Mouse (Mus musculus): Measurements from ENCODE around the gene Cntrob.

Gene Cntrob

DNA sequence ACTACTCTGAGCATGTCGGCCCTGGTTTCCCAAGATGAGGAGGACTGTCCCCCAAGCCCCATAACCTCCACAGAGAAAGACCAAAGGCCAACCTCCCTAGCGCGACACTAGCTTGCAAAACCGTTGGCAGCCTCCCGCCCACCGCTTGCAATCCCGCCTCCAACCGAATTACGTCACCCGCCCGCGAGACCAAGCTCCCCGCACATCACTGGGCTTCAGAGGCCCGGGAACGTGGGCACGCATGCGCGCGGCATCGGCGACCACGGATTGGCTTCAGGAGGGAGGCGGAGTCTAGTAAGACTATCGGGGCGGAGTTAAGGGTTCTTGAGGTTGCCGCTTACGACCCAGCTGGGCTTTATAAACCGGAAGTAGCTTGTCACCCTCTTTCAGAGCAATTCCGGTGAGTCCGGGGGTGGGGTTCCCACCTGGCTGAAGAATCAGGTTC is at the start of gene Cntrob, which contains the start of gene Trappc1:
Gene Cntrob (minus strand): TSS at position 109 of the 445 bp plus-strand sequence.
Gene Trappc1 (plus strand): TSS at position 314 of the 445 bp plus-strand sequence.
- DNase-seq (ENCODE audit: low spot score) = peak; percentile 95

DNA sequence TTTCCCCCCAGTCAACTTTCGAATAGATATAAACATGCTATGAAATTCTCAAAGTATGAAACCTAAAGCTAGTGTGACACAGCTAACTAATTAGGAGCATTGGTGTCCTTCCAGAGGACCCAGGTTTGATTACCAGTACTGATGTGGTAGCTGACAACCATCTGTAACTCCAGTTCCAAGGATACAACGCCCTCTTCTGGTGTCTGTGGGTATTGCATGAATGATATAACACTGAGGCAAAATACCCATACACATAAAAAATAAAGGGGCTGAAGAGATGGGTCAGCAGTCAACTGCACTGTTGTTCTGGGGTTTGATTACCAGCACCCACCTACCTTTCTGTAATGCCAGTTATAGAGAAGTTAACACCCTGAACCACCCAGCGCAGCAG is 49.2 kb upstream of the Cntrob start:
- no peak for DNase-seq (ENCODE audit: low spot score)

DNA sequence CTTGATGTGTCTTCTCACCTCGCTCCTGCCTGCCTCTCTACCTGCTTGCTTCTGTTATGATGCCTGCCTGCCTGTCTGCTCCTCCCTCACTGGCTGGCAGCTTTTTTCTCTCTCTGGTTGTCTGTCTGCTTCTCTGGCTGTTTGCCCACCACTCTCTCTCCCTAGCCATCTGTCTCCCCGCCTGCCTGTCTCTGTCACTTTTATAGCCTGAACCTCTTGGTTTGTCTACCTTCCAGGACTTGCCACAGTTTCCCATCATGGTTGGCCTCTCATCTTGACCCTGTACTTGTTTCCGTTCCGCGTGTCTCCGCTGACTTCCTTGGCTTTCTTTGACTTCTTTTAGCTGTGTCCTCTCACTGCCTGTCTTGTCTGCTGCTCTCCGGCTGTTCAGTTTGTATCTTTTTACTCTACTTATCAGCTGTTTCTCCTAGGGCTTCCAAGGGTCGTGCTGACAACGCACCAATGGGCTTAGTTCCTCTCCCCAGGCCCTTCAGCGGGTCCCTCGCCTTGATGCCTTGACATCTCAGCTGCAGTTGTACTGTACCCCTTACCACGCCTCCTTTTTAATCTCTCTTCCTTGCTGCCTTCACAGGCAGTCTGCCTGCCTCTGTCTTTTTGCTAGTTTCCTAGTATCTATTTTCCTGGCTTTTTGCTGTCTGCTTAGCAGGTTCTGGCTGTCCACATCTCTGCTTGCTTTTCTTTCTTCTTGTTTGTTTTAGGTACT is 48.6 kb upstream of the Cntrob start:
- peak; percentile 84 for DNase-seq (ENCODE audit: low spot score)

DNA sequence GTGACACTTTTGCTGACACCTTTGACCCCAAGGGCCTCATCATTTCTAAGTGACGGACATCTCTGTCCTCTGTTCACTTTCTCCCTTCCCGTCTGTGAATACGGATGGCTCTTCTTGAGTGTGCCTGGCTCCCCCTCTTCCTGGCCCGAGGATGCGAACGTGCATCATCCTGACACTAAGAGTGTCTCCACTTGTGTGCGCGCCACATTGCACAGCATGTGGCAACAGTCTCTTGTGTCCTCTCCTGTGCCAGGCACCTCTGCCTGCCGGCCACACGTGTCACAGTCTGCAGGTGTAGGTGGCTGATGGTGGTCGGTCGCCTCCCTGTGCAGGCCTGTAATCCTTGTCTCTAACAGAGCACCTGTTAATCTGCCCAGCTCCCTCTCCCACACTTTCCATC is 48.0 kb upstream of the Cntrob start:
- DNase-seq (ENCODE audit: low spot score) = no peak

DNA sequence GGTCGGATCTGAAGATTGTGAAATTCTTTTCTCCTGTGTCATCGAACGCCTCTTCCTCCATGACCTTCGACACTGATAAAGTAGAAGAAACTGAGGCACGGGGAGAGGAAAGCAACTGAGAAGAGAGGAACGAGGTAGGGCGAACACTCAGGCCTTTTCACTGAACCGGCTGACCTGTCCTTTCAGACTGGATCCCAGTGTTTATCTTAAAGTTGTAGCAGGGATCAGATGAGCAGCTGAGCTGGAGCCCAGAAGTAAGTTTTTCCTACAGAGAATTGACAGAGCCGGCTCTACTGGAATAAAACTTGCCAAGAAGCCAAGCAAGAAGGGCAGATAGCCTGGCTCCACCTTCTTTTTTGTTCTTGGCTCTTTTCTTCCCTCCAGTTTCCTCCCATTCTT is 47.2 kb upstream of the Cntrob start:
- DNase-seq (ENCODE audit: low spot score) = no peak

DNA sequence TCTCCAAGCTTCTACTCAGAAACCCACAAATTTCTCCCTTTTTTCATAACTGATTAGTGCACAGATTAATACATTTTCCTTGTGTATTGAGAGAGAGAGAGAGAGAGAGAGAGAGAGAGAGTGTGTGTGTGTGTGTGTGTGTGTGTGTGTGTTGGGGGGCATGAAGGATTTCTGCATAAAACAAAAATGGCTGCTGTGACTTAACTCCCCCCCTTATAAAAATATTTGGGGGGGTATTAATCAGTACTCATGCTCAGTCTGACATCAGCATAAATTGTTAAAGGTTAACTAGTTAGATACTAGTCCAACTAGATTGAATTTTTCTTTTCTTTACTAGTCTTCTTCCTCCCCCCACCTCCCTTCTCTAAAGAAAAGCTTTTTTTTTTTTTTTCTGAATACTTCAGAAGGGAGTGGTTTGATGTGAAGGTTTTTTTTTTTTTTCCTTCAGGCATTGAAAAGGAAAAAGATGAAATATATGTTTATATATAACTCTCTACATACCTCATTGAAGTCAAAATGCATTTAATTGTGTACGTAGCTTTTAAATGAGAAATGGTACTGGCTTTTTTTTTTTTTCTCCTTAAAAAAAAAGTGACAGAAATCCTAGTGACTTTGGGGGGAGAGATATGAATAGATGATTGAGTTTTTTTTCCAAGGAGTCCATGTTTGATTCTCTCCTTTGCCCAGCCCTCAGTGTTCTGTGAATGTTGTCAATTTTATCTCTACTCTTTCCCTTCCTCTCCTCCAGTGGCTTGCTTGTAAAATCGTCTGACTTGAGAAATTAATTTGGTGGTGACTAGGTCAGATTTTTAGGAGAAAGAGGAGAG is 46.6 kb upstream of the Cntrob start:
- DNase-seq (ENCODE audit: low spot score) = no peak

DNA sequence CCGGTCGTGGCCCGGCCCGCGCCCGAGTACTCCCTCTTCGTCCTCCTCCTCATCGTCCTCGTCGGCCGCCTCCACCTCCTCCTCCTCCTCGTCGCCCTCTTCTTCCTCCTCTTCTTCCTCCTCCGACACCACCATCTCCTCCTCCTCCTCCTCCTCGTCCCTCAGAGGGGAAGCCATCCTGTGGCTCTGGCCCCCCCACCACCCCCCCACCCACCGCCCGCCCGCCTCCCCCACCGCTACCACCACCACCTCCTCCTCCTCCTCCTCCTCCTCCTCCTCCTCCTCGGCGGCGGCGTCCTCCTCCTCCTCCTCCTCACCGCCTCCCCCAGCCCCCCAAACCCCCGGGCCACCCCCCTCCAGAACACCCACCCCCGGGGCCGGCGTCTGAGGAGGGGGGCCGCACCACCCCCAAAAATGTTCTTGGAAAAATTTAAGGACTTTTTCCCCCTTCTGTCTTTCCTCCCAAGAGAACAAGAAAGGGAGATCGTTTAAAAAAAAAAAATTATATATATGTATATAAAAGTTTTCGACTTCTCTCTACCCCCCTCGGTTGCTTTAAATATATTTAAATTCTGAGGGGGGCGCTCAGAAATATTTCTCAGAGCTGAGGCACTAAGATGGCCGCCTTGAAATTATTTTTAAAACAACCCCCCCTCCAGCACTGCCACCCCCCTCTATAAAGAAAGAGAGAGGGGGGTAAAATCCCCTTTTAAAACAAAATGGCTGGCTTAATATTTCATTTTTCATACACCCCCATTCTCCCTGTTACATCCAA is 45.8 kb upstream of the Cntrob start, which contains the start of gene Chd3:
Gene Chd3 (minus strand): TSS at position 192 of the 775 bp plus-strand sequence.
- no peak for DNase-seq (ENCODE audit: low spot score)

DNA sequence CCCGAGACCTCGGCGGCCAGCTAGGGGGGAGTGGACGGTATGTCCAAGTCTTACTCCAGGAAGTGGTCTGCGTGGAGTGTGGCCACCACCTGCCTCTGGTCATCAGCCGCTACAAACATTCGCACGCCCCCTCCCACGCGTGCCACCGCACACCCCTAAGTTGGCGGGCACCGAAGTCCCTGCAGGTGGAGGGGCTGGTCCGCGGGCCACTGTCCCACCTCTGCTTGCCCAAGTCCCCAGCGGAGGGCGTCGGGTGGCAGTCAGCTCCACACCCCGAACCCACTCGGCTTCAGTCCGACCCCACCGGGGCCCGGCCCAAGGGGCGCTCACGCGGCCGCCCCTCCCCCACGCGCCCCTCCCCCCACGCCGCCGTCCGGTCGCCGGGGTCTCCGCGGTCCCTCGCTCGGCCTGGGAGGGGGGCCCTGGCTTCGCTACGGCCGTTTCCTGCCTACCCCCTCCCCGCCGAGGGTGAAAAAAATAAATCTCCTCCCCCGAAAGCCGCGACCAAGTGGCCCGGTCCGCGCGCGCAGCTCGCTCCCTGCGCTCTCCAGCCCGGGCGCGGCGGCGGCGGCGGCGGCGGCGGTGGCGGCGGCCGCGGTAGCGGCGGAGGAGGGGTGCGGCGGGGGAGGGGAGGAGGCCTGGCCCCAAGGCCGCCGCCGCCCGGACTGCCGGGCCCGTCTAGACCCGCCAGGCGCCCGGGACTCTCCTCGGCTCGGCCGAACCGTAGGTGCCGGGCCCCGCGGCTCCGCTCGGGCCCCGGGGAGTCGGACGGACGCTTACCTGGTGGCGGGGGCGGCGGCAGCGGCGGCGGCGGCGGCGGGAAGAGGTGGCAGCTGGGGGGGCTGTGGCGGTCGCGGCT is 45.0 kb upstream of the Cntrob start:
- no peak for DNase-seq (ENCODE audit: low spot score)

DNA sequence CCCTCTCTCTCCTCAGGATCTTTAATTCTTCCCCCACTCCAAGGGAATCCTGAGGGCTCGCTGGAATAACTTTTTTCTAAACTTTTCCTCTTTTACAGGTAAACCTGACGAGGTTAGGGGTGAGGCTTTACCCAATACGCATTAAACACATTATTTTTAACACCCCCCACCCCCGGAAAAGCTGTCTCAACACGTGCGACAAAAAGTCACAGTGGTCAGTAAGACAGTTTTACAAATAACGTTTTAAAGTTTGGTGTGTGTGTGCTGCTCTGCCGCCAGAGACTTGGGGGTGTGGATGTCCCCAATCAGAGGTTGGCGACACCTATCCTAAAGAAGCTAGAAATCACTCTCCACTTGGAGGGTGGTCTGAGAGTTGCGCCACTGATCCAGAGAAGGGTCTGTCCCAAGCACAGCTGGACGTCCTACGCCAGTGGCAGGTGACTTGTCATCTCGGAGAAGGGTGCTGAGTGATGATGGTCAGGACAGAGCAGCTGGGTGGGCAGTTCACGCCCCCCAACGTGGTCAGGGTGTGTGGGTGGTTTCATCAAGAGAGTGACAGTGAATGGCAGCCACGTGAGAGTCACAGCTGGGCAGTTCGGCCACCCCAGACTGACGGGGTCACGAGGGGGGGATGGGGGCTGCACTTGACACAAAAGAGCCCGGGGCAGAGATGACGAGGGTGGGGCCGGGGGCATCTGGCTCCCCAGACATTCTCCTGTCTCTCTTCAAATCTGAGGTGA is 44.2 kb upstream of the Cntrob start:
- DNase-seq (ENCODE audit: low spot score) = no peak

DNA sequence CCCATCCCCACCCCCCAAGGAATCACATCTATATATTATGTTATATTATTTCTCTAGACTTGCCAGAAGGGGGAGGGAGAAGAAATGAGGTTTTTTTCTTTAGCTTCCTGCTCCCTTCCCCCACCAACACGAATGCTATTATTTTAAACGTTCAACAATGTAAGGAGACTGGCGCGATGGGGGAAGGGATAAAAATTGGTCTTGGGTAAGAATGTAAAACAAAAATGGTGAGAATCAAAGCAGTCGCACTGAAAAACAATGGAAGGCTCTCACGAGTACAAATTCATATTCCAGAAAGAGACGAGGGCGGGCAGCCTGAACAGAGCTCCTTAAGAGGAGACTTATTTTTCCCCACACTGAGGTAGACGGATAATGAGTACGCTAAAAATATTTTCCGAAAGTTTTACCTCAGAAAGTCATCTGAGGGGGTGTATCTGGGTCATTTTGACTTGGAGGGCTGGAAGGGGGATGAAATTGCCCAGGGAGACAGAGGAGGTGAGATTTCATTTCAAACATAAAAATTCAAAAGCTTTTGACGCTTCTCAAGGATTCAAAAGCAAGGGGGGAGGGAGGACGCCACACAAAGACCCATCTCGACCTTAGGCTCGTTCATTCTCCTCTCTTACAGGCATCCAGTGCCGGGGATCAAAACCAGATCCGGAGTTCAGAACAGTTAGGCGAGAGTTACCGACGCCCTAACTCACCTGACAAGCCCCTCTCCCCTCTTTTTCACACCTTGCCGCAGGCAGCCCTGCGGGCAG is 43.5 kb upstream of the Cntrob start:
- DNase-seq (ENCODE audit: low spot score) = no peak

DNA sequence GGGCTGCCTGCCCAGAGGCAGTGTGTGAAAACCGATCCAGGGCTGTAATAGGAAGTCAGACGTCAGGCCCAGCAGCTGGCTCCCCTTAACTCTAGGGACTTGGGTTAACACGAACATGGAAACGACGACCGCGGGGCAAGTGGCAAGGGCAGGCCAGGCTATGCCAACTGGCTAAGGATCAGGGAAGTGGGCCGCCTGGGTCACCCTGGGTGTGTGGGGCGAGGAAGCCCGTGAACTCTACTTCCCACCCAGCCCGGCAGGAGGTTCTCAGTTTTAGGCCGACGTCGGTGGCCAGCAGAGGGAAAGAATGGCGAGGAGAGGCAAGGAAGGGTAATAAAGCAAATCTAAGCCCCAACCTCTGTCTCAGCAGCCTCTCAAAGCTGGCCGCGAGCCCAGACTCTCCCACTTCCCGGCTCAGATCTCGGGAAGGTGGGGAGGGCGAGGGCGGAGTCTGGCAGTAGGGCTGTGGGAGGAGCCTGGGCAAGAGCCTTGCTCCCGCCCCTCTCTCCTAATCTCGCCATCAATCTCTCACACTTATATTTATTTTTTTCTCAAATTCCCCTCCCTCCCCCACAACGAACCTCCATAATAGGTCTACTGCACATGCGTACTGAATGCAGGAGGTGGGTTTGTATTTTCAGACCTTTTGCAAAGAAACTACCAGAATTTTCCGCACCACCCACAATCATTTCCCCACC is 42.7 kb upstream of the Cntrob start:
- DNase-seq (ENCODE audit: low spot score) = peak; percentile 86

DNA sequence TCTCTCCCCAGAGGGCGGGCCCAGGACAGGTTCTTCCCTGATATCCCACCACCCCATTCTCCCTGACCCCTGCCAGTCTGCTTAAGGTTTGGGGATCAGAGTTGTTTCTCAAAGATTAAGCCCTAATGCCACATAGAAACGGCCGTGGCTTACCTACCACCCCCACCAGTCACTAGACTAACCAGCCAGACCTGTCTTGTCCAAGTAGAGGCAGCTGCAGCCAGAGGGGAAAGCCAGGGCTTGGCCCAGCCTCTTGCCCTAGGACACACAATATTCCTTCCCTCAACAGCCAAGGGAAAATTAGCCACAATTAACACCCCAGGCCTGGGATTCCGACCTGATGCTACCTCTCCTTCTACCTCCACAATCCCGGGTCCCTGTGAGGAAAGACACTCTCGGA is 42.1 kb upstream of the Cntrob start:
- no peak for DNase-seq (ENCODE audit: low spot score)

DNA sequence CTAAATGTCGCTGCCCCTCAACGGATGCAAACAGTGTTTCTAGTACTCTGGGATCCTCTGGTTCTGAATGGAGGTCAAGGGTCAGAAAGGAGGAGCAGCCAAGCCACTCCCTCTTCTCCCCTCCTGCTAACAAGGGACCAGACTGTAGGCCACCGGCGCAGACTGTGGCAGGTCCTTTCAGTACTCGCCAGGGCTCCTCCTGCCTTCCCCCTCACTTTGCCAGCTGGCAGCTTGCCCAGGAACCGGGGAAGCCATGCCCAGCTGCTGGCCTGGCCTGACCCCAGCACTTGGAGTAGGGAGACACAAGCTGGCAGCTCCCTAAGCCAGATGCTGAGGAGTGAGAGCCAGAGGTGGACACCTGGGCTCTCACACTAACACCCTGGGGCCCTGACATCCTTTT is 41.3 kb upstream of the Cntrob start:
- peak; percentile 75 for DNase-seq (ENCODE audit: low spot score)

DNA sequence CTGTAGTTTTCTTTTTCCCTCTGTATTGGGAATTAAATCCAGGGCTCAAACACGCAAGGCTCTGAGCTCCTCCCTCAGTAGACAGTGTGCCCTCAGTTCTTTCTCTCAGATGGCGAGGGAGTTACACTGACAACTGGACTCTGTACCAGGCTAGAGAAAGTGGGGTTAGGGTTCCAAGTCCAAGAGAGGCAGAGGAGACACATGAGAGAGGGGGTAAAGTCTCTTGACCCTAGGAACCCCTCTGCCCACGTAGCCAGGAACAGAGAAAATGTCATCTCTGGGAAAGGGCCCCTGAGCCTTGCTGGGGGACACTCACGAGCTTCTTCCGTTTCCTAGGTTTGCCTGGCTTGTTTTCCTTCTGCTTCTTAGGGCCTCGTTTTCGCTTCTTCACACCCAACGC is 40.8 kb upstream of the Cntrob start:
- DNase-seq (ENCODE audit: low spot score) = no peak

DNA sequence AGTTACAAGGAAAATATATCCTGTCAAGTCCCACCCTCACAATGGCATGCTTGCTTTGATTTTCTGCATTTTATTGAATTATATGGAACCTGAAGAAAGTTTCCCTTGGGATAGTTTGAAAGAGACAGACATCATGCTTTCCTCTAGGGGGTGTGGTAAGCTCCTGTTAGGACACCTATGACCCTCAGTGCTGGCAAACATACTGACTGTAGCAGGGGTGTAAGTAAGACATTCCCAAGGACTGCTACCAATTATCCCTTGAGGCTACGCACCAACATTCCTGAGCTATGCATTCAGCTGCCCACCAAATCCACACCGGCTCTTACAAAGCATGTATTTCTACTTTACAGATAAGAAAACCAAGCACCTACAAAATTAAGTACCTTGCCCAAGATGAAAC is 38.9 kb upstream of the Cntrob start:
- DNase-seq (ENCODE audit: low spot score) = no peak

DNA sequence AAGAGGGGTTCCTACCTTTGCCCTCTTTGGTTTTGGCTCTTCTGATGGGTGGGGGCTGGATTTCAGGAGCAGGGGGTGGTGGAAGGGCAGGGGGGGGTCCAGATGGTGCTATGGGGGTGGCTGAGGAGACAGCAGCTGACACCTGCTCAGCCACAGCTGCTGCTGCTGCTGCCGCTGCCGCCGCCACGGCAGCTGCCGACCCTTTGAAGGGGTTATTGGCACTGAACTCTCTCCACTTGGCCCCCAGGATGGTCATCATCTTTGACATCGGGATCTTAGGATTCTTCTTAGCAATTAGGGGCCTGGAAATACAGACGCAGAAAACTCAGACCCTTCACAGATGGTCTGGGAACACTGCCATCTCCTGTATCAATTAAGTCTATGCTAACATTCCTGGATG is 38.4 kb upstream of the Cntrob start:
- DNase-seq (ENCODE audit: low spot score) = no peak

DNA sequence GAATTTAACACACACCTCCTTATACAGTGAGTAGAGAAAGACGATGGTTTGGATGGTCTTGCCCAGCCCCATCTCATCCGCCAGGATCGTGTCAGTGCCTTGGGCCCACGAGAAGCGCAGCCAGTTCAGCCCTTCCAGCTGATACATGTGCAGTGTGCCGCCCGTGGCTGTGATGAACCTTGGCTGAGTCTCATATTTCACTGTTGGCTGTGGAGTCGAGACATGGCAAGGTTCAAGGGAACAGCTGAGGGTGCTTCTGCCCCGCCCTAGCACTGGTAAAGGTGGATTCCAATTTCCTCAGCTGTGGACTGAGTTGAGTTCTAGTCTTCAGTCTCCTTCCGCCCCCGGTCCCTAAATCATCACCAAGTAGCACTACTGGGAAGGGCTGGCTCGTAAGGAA is 34.1 kb upstream of the Cntrob start:
- DNase-seq (ENCODE audit: low spot score) = no peak

DNA sequence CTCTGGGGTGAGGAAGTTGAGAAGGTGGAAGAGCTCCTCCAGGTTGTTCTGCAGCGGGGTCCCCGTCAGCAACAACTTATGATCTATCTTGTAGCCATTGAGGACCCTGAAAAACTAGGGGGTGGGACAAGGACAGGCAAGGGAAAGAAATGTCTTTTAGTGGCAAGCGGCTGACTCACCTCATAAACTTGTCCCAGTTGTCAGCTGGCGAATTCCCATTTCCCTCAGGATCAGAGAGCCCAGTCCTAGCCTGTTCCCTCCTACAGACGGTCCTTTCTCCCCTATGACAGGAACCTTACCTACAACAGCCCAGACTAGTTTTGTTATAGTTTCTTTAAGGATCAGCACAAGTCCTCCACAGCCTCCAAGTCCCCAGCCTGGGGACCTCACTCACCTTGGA is 33.0 kb upstream of the Cntrob start:
- DNase-seq (ENCODE audit: low spot score) = no peak

DNA sequence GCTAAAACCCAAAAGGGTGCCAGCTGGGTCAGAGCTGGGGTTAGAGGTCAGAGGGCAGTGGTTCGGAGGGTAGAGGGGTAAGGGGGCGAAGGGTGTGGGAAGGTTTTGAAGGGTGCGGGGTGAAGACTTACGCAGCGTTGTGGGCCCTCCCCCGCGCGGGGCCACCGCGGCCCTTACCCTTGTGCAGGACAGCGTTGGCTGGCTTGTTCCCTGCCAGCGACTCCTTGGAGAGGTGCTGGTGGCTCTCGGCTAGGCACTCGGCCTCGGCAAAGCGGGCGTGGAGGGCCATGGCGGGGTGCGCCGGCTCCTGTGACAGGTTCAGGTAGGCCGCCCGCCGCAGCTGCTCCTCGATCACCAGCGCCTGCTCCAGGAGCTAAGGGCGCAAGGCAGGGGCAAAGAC is 22.9 kb upstream of the Cntrob start:
- DNase-seq (ENCODE audit: low spot score) = no peak

Data from layer of hippocampus, adult 9-10 months (tissue).